Mouse (Mus musculus): ENCODE data around the gene Snrk.

DNA sequence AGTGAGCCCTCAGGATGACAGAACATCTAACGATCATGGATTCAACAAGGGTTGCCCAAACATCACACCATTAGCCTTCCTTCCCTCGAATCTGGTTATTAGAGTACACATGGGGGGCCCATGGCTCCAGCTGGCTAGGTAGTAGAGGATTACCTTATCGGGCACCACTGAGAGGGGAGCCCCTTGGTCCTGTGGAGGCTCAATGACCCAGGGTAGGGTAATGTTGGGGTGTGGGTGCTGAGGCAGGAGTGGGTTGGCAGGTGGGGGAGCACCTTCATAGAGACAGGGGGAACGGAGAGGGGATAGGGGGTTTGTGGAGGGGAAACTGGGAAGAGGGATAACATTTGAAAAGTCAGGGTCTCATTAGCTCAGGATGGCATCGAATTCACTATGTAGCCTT is 6.1 kb upstream of the Snrk start:
- no peak for TF ChIP-seq POLR2A (IDR thresholded peaks at IDR 0.05; ENCODE audit: low read depth, low read length)
- no peak for TF ChIP-seq CTCF (IDR thresholded peaks at IDR 0.05; ENCODE audit: borderline replicate concordance, insufficient read depth, low read length)
